Mouse (Mus musculus): ENCODE results near the gene Galnt14. TPM values are rescaled to one million over a fixed set of nuclear protein-coding genes. Genes with fewer than 3 reads are reported as not detected.
A peak's percentile ranks its signal among the peaks of the same experiment; 100 is the strongest.

Gene Galnt14
- total and polyA plus RNA-seq, 2 experiments from 2014 or later, result 15.5 to 17.3 TPM

GRCm38 (mm10) chr17:73502613-73503012 is 207.6 kb downstream of the Galnt14 start:
- Histone ChIP-seq H3K9me3 (ENCODE audit: low read length) (no peaks in the 10 kb centered on the region), H3K9ac (replicated peaks; ENCODE audit: low read length) (no peak overlapping the region), H3K4me2 (ENCODE audit: low read depth, low read length) (no peak overlapping the region), H3K36me3 (ENCODE audit: insufficient read depth, low read length) (no peaks in the 10 kb centered on the region), H3K27ac (no peak overlapping the region), H3K27me3 (ENCODE audit: insufficient read depth, low read length) (no peaks in the 10 kb centered on the region), H3K4me3 (ENCODE audit: low read length) (no peak overlapping the region), H3K4me1 (ENCODE audit: insufficient read depth, low read length) (no peaks in the 10 kb centered on the region)
- ATAC-seq, result no peak
- TF ChIP-seq CTCF (IDR thresholded peaks at IDR 0.05; ENCODE audit: low read depth), result no peak
- no peak for DNase-seq (ENCODE audit: low spot score)
- 86% methylated on average over 4 of the region's 4 CpGs for WGBS

- Histone ChIP-seq H3K9ac (replicated peaks; ENCODE audit: low read length) (no peak overlapping the region), H3K4me1 (ENCODE audit: insufficient read depth, low read length) (0 out of 2 replicates have a peak, but pooled peaks cover 3% of the 10 kb centered on the region), H3K27ac (no peak overlapping the region), H3K4me3 (ENCODE audit: low read length) (no peak overlapping the region), H3K27me3 (ENCODE audit: insufficient read depth, low read length) (no peaks in the 10 kb centered on the region), H3K9me3 (ENCODE audit: low read length) (no peaks in the 10 kb centered on the region), H3K4me2 (ENCODE audit: low read depth, low read length) (no peak overlapping the region), H3K36me3 (ENCODE audit: insufficient read depth, low read length) (no peaks in the 10 kb centered on the region)
- TF ChIP-seq CTCF (IDR thresholded peaks at IDR 0.05; ENCODE audit: low read depth), result no peak
- DNase-seq (ENCODE audit: low spot score) (no peak), ATAC-seq (no peak)
- WGBS, result 43% methylated on average over 4 of the region's 4 CpGs
Measured at GRCm38 (mm10) chr17:73489519-73489918, 220.7 kb downstream of the Galnt14 start.

- DNase-seq (ENCODE audit: low spot score), result peak; percentile 68
- H3K9me3 ChIP-seq (ENCODE audit: low read length), result no peaks in the 10 kb centered on the region
- H3K4me3 ChIP-seq (ENCODE audit: low read length), result no peak overlapping the region
- no peak for TF ChIP-seq CTCF (IDR thresholded peaks at IDR 0.05; ENCODE audit: low read depth)
- peak overlapping the region; percentile 35; the same call in 1 of the 2 replicates for H3K4me2 ChIP-seq (ENCODE audit: low read depth, low read length)
- peak; percentile 63 for ATAC-seq
- H3K27ac ChIP-seq, result no peak overlapping the region
- H3K4me1 ChIP-seq (ENCODE audit: insufficient read depth, low read length), result peaks cover 3% of the 10 kb centered on the region; the same call in 1 of the 2 replicates
- H3K36me3 ChIP-seq (ENCODE audit: insufficient read depth, low read length), result no peaks in the 10 kb centered on the region
- no peak overlapping the region for H3K9ac ChIP-seq (replicated peaks; ENCODE audit: low read length)
- H3K27me3 ChIP-seq (ENCODE audit: insufficient read depth, low read length), result no peaks in the 10 kb centered on the region
- 14% methylated on average over 13 of the region's 13 CpGs for WGBS
Measured at GRCm38 (mm10) chr17:73487792-73488191, 222.5 kb downstream of the Galnt14 start.

GRCm38 (mm10) chr17:73487380-73487779 is 222.9 kb downstream of the Galnt14 start:
- no peaks in the 10 kb centered on the region for H3K36me3 ChIP-seq (ENCODE audit: insufficient read depth, low read length)
- TF ChIP-seq CTCF (IDR thresholded peaks at IDR 0.05; ENCODE audit: low read depth), result no peak
- H3K4me2 ChIP-seq (ENCODE audit: low read depth, low read length), result 0 out of 2 replicates have a peak overlapping the region, but pooled peaks have one; percentile 35
- ATAC-seq (peak; percentile 17; the same call in 1 of the 2 replicates), DNase-seq (ENCODE audit: low spot score) (no peak)
- no peak overlapping the region for H3K4me3 ChIP-seq (ENCODE audit: low read length)
- 49% methylated on average over 3 of the region's 3 CpGs for WGBS
- no peaks in the 10 kb centered on the region for H3K9me3 ChIP-seq (ENCODE audit: low read length)
- peaks cover 3% of the 10 kb centered on the region; the same call in 1 of the 2 replicates for H3K4me1 ChIP-seq (ENCODE audit: insufficient read depth, low read length)
- H3K9ac ChIP-seq (replicated peaks; ENCODE audit: low read length), result no peak overlapping the region
- H3K27ac ChIP-seq, result peak overlapping the region; percentile 26; the same call in 1 of the 2 replicates
- H3K27me3 ChIP-seq (ENCODE audit: insufficient read depth, low read length), result no peaks in the 10 kb centered on the region

- ATAC-seq, result 0 out of 2 replicates have a peak, but pooled peaks have one; percentile 24
- no peak for TF ChIP-seq CTCF (IDR thresholded peaks at IDR 0.05; ENCODE audit: low read depth)
- Histone ChIP-seq H3K4me2 (ENCODE audit: low read depth, low read length) (no peak overlapping the region), H3K36me3 (ENCODE audit: insufficient read depth, low read length) (no peaks in the 10 kb centered on the region), H3K4me3 (ENCODE audit: low read length) (no peak overlapping the region), H3K4me1 (ENCODE audit: insufficient read depth, low read length) (no peaks in the 10 kb centered on the region), H3K9ac (replicated peaks; ENCODE audit: low read length) (no peak overlapping the region), H3K27ac (no peak overlapping the region), H3K9me3 (ENCODE audit: low read length) (no peaks in the 10 kb centered on the region), H3K27me3 (ENCODE audit: insufficient read depth, low read length) (no peaks in the 10 kb centered on the region)
- 19% methylated on average over 11 of the region's 11 CpGs for WGBS
- DNase-seq (ENCODE audit: low spot score), result no peak
Measured at GRCm38 (mm10) chr17:73477096-73478076, 232.9 kb downstream of the Galnt14 start.

GRCm38 (mm10) chr17:73474371-73474770 is 235.9 kb downstream of the Galnt14 start:
- no peak overlapping the region for H3K4me2 ChIP-seq (ENCODE audit: low read depth, low read length)
- H3K9ac ChIP-seq (replicated peaks; ENCODE audit: low read length), result no peak overlapping the region
- H3K4me1 ChIP-seq (ENCODE audit: insufficient read depth, low read length), result no peaks in the 10 kb centered on the region
- no peaks in the 10 kb centered on the region for H3K36me3 ChIP-seq (ENCODE audit: insufficient read depth, low read length)
- no peaks in the 10 kb centered on the region for H3K27me3 ChIP-seq (ENCODE audit: insufficient read depth, low read length)
- H3K27ac ChIP-seq, result no peak overlapping the region
- H3K4me3 ChIP-seq (ENCODE audit: low read length), result no peak overlapping the region
- 34% methylated on average over 7 of the region's 7 CpGs for WGBS
- peak; percentile 40 for DNase-seq (ENCODE audit: low spot score)
- H3K9me3 ChIP-seq (ENCODE audit: low read length), result no peaks in the 10 kb centered on the region
- no peak for TF ChIP-seq CTCF (IDR thresholded peaks at IDR 0.05; ENCODE audit: low read depth)
- ATAC-seq, result no peak

Measured in hindbrain, postnatal 0 days (tissue).